Mouse (Mus musculus): Measurements from ENCODE around the gene Asb6.

Gene Asb6

DNA sequence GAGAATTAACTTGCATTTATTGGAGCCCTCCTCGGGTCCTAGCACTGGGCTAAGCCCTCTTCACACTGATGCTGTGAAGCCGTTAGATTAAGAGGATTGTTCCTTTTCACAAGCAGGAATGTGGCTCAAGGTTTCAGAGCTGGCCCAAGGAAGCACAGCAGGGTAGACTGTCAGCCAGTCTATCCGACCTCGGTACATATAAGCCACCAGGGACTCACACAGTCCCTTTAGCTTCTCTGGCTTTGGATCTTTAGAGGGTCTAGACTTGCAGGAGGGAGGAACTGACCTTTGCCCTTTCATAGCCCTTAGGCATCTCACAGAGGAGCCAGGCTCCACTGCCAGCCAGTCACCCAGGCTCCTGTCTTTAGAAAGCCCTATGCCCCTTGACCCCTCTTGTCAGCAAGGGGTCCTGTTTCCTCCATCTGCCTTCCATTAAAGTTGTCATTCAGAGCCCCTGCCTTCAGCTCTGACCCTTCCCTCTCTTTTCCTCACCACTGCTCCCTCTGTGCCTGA lies at the start of gene Asb6:
Asb6 (minus strand) TSS at position 51 of the 513 bp plus-strand sequence.
- DNase-seq (ENCODE audit: low spot score in 2 of 2), result no peak

GRCm38 (mm10) chr2:30879481-30879880 lies 49.3 kb upstream of the Asb6 start:
- DNase-seq (ENCODE audit: low spot score in 2 of 2), result no peak

GRCm38 (mm10) chr2:30875621-30876432 lies 45.7 kb upstream of the Asb6 start:
- no peak for DNase-seq (ENCODE audit: low spot score in 2 of 2)

- DNase-seq (ENCODE audit: low spot score in 2 of 2), result no peak
Measured at GRCm38 (mm10) chr2:30875096-30875495, 45.0 kb upstream of the Asb6 start.

GRCm38 (mm10) chr2:30874445-30874844 lies 44.3 kb upstream of the Asb6 start:
- DNase-seq (ENCODE audit: low spot score in 2 of 2), result no peak

DNA sequence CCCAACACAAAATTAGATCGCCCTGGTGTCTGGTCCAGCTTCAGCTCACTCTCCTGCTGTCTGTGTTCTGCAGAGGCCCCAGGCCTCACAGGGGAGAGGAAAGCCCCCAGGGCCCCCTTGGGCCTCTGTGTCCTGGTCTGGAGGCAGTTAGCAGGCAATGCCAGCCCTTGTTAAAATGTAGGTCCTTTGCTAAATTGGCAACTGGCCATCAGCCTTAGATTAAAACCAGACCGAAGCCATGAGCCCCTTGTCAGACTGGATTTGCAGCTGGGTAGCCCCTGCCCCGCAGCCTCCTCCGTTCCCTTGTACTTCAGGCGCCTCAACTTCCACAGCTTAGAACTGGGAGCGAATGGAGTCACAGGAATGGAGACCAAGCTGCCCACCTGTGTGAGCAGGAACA lies 42.5 kb upstream of the Asb6 start:
- no peak for DNase-seq (ENCODE audit: low spot score in 2 of 2)

DNA sequence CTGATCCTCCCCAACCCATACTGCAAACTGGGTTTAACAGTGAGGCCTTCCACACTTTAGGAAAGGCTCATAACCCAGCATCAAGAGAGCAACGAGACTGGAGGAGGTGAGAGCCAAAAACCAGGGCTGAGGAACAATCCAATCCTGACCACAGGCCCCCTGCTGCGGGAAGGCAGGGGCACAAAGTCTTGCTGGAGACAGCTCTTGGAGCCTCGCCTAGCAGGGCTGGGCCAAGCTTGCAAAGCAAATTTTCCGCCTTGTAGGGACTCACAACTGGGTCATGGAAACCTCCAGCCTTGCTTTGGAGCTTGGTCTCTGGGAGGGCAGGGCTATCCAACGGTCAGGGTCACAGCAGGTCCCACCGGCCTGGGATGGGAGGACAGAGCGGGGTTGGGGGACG lies 40.7 kb upstream of the Asb6 start:
- no peak for DNase-seq (ENCODE audit: low spot score in 2 of 2)

GRCm38 (mm10) chr2:30865426-30865825 lies 35.3 kb upstream of the Asb6 start:
- DNase-seq (ENCODE audit: low spot score in 2 of 2), result no peak

GRCm38 (mm10) chr2:30864968-30865381 lies 34.8 kb upstream of the Asb6 start:
- peak; percentile 22 to 53 for DNase-seq (ENCODE audit: low spot score in 2 of 2)

DNA sequence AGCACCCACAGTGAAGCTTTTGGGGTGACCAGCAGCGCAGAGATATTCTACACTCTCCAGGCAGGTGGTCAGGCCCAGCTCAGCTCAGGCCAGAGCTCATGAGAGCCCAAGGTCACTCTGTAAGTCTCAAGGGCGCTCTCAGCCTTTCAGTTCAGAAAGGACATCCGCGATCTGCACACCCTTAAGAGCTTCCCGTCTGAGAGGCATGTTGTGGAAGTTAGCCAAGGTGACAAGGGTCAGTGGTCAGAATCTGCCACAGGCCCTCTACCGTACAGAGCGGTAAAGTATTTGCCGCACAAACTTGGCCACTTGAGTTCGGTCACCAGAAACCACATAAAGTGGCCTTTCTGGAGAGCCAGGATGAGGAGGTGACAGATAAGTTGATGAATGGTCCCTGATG lies 33.4 kb upstream of the Asb6 start:
- DNase-seq (ENCODE audit: low spot score in 2 of 2), result no peak

GRCm38 (mm10) chr2:30862081-30862480 lies 31.9 kb upstream of the Asb6 start:
- DNase-seq (ENCODE audit: low spot score in 2 of 2), result no peak

DNA sequence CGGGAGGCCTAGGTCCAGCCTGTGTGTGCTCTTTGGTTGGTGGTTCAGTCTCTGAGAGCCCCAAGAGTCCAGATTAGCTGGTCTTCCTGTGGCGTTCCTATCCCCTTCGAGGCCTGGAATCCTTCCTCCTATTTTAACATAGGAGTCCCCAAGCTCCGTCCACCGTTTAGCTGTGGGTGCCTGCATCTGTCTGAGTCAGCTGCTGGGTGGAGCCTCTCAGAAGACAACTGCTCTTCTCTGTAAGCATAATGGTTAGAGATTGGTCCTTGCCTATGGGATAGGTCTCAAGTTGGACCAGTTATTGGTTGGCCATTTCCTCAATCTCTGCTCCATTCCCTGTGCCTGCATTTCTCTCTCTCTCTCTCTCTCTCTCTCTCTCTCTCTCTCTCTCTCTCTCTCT lies 29.6 kb upstream of the Asb6 start:
- no peak for DNase-seq (ENCODE audit: low spot score in 2 of 2)

- DNase-seq (ENCODE audit: low spot score in 2 of 2), result no peak
Measured at GRCm38 (mm10) chr2:30857076-30857475, 26.9 kb upstream of the Asb6 start.

DNA sequence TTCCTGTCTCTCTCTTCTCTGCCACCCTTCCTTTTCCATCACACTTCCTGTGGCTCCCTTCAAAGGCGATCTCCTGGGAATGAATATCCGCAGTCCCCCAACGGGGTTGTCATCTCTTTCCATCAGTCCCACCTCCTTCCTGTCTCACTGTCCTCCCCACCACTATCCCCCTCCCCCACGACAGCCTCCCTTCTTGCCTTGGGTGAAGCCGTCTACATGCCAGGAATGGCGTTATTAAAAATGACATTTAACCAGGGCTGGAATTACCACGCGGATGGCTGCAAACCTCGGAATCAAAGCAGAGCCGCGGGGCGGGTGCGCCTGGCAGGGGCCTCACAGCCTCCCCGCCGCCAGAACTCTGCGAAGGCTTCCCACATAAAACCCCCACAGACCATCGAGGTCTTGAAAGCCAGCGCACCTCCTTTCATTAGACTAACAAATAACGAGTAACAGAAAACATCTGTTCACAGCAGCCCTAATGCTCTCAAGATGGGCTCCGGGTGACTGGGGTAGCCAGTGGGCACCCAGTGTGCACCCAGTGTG lies 22.7 kb upstream of the Asb6 start:
- DNase-seq (ENCODE audit: low spot score in 2 of 2), result no peak

- DNase-seq (ENCODE audit: low spot score in 2 of 2), result no peak
Measured at GRCm38 (mm10) chr2:30850581-30850980, 20.4 kb upstream of the Asb6 start.

DNA sequence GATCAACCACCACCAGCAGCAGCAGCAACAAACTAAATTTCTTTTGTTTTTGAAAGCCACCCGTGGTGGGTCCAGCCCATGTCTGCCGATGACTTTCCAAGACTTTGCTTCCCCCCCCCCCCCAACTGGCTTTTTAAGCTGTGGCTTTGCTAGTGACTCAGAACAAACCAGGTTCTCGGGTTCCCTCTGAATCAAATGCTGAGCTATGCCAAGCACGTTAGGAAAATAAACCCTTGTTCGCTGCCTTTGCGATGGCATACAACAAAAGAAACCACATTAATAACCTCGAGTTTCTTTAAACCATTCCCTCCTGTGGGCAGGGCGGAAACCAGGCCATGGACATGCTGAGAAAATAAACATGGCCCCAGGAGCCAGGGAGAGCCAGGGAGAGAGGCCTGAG lies 18.1 kb upstream of the Asb6 start:
- no peak for DNase-seq (ENCODE audit: low spot score in 2 of 2)

GRCm38 (mm10) chr2:30846723-30847122 lies 16.6 kb upstream of the Asb6 start:
- DNase-seq (ENCODE audit: low spot score in 2 of 2), result no peak

- DNase-seq (ENCODE audit: low spot score in 2 of 2), result no peak
Measured at GRCm38 (mm10) chr2:30846236-30846635, 16.1 kb upstream of the Asb6 start.

- peak in 1 of 2 experiments; percentile 30 for DNase-seq (ENCODE audit: low spot score in 2 of 2)
Measured at GRCm38 (mm10) chr2:30845152-30846070, 15.3 kb upstream of the Asb6 start.

GRCm38 (mm10) chr2:30842615-30843014 lies 12.5 kb upstream of the Asb6 start:
- DNase-seq (ENCODE audit: low spot score in 2 of 2), result no peak

DNA sequence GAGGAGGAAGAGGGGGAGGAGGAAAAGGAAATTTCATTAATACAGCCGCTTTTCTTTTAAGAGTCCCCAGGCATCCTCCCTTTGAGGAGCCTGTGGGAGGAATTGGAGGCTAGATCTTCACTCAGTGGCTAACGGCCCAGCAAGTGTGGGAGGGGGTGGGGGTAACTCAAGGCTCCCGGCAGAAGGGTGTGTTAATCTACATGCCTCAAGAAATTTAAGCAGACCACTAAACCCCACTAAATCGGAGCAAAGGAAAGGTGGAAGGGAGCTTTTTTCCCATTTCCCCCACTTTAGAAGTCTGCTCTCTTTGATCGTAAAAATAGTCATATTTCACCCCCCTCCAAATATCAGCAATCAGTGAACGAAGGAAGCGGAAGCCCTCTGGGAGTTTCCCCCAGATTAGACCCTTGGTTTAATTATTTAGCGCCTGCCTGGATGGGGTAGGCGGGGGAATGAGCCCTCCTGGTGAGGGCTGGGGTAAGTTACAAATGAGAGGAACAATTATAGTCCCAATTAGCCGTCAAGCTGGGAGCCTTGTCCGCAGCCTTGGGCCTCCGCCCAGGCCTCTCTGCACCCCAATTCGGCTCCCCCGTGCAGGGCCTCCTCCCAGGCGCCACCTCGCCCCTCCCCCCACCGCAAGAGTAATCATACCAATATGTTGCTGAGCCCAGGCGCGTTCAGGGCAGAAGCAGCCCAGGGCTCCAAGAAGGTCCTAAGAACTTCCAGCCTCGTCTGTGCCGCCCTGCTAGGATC lies 6.3 kb upstream of the Asb6 start:
- DNase-seq (ENCODE audit: low spot score in 2 of 2), result no peak
